Mouse (Mus musculus) midbrain, embryonic 12.5 days (tissue): Measurements from ENCODE around the gene Tent5d. TPM values are rescaled to one million over a fixed set of nuclear protein-coding genes. Genes with fewer than 3 reads are reported as not detected.

ENCODE experiments used
- ATAC-seq: fragments of 200-750 bp; cut with Nextera tagmentation; 2 replicates; pipeline ENCODE4 v1.8.0; 2017; ENCODE audit warnings: low read depth, moderate TSS enrichment, moderate library complexity; ENCODE audit not compliant: low FRiP score
- H3K27ac ChIP-seq: fragments of 300-500 bp; sonication (generic); replicated peaks from 2 replicates; pipeline ENCODE4 v1.5.1; 2016; ENCODE audit warnings: mild to moderate bottlenecking
- H3K27me3 ChIP-seq: fragments of 300-500 bp; sonication (generic); 2 replicates; pipeline ENCODE4 v1.6.1; 2016; ENCODE audit warnings: mild to moderate bottlenecking
- H3K36me3 ChIP-seq: fragments of 300-500 bp; sonication (generic); 2 replicates; pipeline ENCODE4 v1.6.1; 2016
- H3K4me1 ChIP-seq: fragments of 300-500 bp; sonication (generic); 2 replicates; pipeline ENCODE4 v1.6.1; 2016
- H3K4me2 ChIP-seq: fragments of 300-500 bp; sonication (generic); replicated peaks from 2 replicates; pipeline ENCODE4 v1.6.1; 2016; ENCODE audit warnings: mild to moderate bottlenecking, moderate library complexity
- H3K4me3 ChIP-seq: fragments of 300-500 bp; sonication (generic); 2 replicates; pipeline ENCODE4 v1.5.1; 2016; ENCODE audit warnings: mild to moderate bottlenecking
- H3K9ac ChIP-seq: fragments of 300-500 bp; sonication (generic); replicated peaks from 2 replicates; pipeline ENCODE4 v1.6.1; 2016; ENCODE audit warnings: mild to moderate bottlenecking, moderate library complexity
- H3K9me3 ChIP-seq: fragments of 300-500 bp; sonication (generic); 2 replicates; pipeline ENCODE4 v1.6.1; 2016; ENCODE audit warnings: mild to moderate bottlenecking
- WGBS: fragments of 180-500 bp; shearing (Covaris S2); methylation state at CpG from one replicate; pipeline ENCODE4 v1.1.7; 2016; 5-methylcytosine and 5-hydroxymethylcytosine counted together
- polyA plus RNA-seq: library from polyadenylated mRNA; unstranded; fragments of >200 nt; fragmentation: Nextera tagmentation; extraction: Ambion mirVana; gene quantifications from 2 replicates; pipeline ENCODE4 v1.2.1, GENCODE M21; 2016

The Tent5d gene
- polyA plus RNA-seq = 0.20 TPM in 1 of 2 replicates, not detected in the other

DNA sequence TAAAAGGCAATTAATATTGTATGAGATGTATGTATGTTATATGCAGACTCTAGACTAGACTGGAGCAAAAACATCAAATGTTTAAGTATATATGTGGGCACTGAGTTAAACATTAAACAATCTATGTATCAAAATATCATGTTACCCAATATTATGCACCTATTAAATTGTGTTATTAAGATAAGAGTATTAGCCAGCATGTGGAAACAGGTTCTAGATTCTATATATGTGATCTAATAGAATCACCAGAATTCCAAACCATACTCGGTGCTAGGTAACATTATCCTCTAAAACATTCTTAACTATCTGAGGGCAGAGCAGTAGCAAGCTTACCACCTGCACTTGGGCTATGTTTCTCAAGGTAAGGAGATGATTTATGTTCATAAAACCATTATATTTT, at the start of gene Tent5d:
Gene Tent5d, plus strand, starts transcription at position 301 of the 400 bp plus-strand sequence.
- Histone ChIP-seq H3K9ac (no peak within 1 kb of the TSS), H3K27ac (no peak within 1 kb of the TSS), H3K36me3 (no peaks in the 10 kb centered on the region), H3K4me1 (no peaks in the 10 kb centered on the region), H3K27me3 (no peaks in the 10 kb centered on the region), H3K9me3 (no peaks in the 10 kb centered on the region), H3K4me3 (no peak within 1 kb of the TSS), H3K4me2 (no peak within 1 kb of the TSS)
- 92% methylated on average over 1 of the region's 1 CpGs for WGBS
- no peak for ATAC-seq

- Histone ChIP-seq H3K4me2 (no peak overlapping the region), H3K4me1 (no peaks in the 10 kb centered on the region), H3K27ac (no peak overlapping the region), H3K9me3 (no peaks in the 10 kb centered on the region), H3K4me3 (no peak overlapping the region), H3K27me3 (no peaks in the 10 kb centered on the region), H3K9ac (no peak overlapping the region), H3K36me3 (no peaks in the 10 kb centered on the region)
- no peak for ATAC-seq
- 29% methylated on average over 3 of the region's 3 CpGs for WGBS
Observed at GRCm38 (mm10) chrX:107767896-107768295, 24.5 kb upstream of the Tent5d start.

GRCm38 (mm10) chrX:107790136-107790535, 2.3 kb upstream of the Tent5d start:
- Histone ChIP-seq H3K4me2 (no peak overlapping the region), H3K27me3 (no peaks in the 10 kb centered on the region), H3K27ac (no peak overlapping the region), H3K9ac (no peak overlapping the region), H3K36me3 (no peaks in the 10 kb centered on the region), H3K4me3 (no peak overlapping the region), H3K9me3 (no peaks in the 10 kb centered on the region), H3K4me1 (no peaks in the 10 kb centered on the region)
- ATAC-seq = no peak
- WGBS = 100% methylated on average over 1 of the region's 1 CpGs

DNA sequence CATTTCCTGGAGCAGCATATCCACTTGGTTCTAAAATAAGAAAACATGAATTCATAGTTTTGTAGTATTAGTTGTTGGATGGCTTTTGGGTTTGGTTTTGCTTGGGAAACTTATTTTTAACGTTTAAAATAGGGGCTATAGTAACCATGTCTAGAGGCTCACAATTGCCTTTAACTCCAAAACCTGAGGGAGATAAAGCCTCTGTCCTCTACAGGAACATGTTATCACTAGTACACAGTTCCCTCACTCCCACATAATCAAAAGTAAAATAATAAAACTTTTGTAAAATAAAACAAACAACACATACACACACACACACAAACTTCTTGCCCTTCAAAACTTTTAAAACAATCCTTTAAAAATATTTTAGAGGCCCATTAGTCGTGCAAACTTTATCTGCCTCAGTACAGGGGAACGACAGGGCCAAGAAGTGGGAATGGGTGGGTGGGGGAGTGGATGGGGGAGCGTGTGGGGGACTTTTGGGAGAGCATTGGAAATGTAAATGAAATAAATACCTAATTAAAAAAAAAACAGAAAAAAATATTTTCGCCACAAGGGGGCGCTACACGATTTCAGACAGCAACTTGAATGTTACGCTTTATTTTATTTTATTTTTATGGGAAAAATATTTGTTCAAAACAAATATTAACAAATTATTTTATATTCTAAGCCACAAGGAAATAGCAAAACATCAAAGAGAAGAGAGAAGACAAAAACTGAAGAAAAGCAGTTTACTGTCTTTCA, 1.5 kb upstream of the Tent5d start:
- no peak for ATAC-seq
- no peaks in the 10 kb centered on the region for H3K9me3 ChIP-seq
- H3K4me3 ChIP-seq = no peak overlapping the region
- no peaks in the 10 kb centered on the region for H3K27me3 ChIP-seq
- H3K9ac ChIP-seq = no peak overlapping the region
- H3K4me2 ChIP-seq = no peak overlapping the region
- H3K36me3 ChIP-seq = no peaks in the 10 kb centered on the region
- no peak overlapping the region for H3K27ac ChIP-seq
- no peaks in the 10 kb centered on the region for H3K4me1 ChIP-seq
- WGBS = 24% methylated on average over 8 of the region's 8 CpGs

GRCm38 (mm10) chrX:107795785-107796184, 3.4 kb downstream of the Tent5d start:
- Histone ChIP-seq H3K9ac (no peak overlapping the region), H3K36me3 (no peaks in the 10 kb centered on the region), H3K27ac (no peak overlapping the region), H3K4me1 (no peaks in the 10 kb centered on the region), H3K4me2 (no peak overlapping the region), H3K4me3 (no peak overlapping the region), H3K9me3 (no peaks in the 10 kb centered on the region), H3K27me3 (no peaks in the 10 kb centered on the region)
- WGBS = 72% methylated on average over 1 of the region's 1 CpGs
- no peak for ATAC-seq

- Histone ChIP-seq H3K27me3 (no peaks in the 10 kb centered on the region), H3K27ac (no peak overlapping the region), H3K4me1 (no peaks in the 10 kb centered on the region), H3K9me3 (no peaks in the 10 kb centered on the region), H3K9ac (no peak overlapping the region), H3K4me2 (no peak overlapping the region), H3K36me3 (no peaks in the 10 kb centered on the region), H3K4me3 (no peak overlapping the region)
- no peak for ATAC-seq
- WGBS = 95% methylated on average over 2 of the region's 2 CpGs
Observed at GRCm38 (mm10) chrX:107796919-107797318, 4.5 kb downstream of the Tent5d start.

DNA sequence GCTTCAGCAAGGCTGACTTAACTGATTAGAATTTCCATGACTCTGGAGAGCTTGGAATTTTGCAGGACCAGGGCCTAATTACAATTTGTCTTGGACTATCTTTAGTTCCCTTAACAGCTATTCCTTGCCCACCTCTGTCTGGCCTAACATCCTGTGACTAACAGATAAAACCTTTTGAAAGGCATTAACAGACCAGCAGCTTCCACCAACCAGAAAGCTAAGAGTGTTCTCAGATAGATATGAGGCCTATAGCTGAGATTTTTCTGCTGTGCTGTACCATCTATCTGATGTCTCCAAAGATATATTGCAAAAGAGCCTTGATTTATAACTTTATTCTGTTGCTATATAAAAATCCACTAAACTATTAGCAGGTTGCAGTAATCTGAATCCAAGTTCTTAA, 19.7 kb downstream of the Tent5d start:
- Histone ChIP-seq H3K9ac (no peak overlapping the region), H3K9me3 (no peaks in the 10 kb centered on the region), H3K4me1 (no peaks in the 10 kb centered on the region), H3K27me3 (no peaks in the 10 kb centered on the region), H3K4me2 (no peak overlapping the region), H3K4me3 (no peak overlapping the region), H3K36me3 (no peaks in the 10 kb centered on the region), H3K27ac (no peak overlapping the region)
- no peak for ATAC-seq

DNA sequence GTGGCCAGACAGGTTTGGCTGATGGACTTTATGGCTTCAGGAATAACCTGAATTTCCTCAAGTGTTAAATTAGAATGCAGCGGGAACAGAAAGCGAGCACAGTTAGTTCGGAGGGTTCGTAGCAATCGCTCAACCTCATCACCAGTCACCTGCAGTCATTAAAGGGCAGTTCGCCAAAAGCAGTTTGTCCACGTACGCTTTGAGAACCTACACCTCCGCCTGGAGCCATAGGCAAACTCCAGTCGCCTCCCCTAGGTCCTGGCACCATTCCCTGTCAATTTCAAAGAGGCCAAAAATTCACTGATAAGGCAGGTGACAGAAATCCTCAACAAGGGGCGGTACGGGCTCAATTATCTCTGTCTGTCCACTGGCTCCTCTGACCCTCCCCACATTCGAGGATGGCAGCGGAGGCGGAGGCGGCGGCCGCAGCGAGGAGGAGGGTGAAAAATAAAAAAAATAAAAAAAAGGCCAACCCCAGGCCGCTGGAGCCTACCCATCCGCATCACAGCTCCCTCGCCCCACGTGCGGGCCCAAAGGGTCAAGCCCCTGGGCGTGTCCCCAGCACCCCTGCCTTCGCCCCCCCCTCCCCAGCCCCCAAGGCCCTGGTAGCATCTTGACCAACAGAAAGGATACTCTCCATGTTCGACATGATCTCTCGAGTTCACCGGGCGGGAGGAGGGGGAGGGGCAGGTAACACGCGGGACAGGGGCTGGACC, 23.3 kb downstream of the Tent5d start:
- no peaks in the 10 kb centered on the region for H3K36me3 ChIP-seq
- no peak for ATAC-seq
- H3K9ac ChIP-seq = peak overlapping the region; percentile 63
- H3K4me1 ChIP-seq = no peaks in the 10 kb centered on the region
- H3K27ac ChIP-seq = no peak overlapping the region
- H3K9me3 ChIP-seq = no peaks in the 10 kb centered on the region
- H3K27me3 ChIP-seq = no peaks in the 10 kb centered on the region
- H3K4me2 ChIP-seq = peak overlapping the region; percentile 53
- WGBS = 30% methylated on average over 32 of the region's 32 CpGs
- peak overlapping the region; percentile 60 for H3K4me3 ChIP-seq

- Histone ChIP-seq H3K36me3 (no peaks in the 10 kb centered on the region), H3K4me3 (peak within 1 kb of the TSS; percentile 60), H3K4me1 (no peaks in the 10 kb centered on the region), H3K9ac (peak within 1 kb of the TSS; percentile 63), H3K27ac (no peak within 1 kb of the TSS), H3K9me3 (no peaks in the 10 kb centered on the region), H3K4me2 (peak within 1 kb of the TSS; percentile 53), H3K27me3 (no peaks in the 10 kb centered on the region)
- 21% methylated on average over 18 of the region's 28 CpGs for whole genome bisulfite sequencing
- ATAC-seq = peak; percentile 99
Observed at GRCm38 (mm10) chrX:107816218-107816554, 23.8 kb downstream of the Tent5d start, which contains the start of gene 2610002M06Rik. TSS of gene 2610002M06Rik (minus strand) at chrX:107816334.

- no peak overlapping the region for H3K27ac ChIP-seq
- no peaks in the 10 kb centered on the region for H3K27me3 ChIP-seq
- no peaks in the 10 kb centered on the region for H3K36me3 ChIP-seq
- H3K4me1 ChIP-seq = no peaks in the 10 kb centered on the region
- no peak for ATAC-seq
- H3K9ac ChIP-seq = no peak overlapping the region
- 89% methylated on average over 6 of the region's 6 CpGs for WGBS
- H3K4me3 ChIP-seq = no peak overlapping the region
- H3K4me2 ChIP-seq = peak overlapping the region; percentile 53
- no peaks in the 10 kb centered on the region for H3K9me3 ChIP-seq
Observed at GRCm38 (mm10) chrX:107816726-107817125, 24.3 kb downstream of the Tent5d start.

- Histone ChIP-seq H3K4me1 (no peaks in the 10 kb centered on the region), H3K4me3 (no peak overlapping the region), H3K9me3 (no peaks in the 10 kb centered on the region), H3K27ac (no peak overlapping the region), H3K9ac (no peak overlapping the region), H3K36me3 (no peaks in the 10 kb centered on the region), H3K27me3 (no peaks in the 10 kb centered on the region), H3K4me2 (no peak overlapping the region)
- 38% methylated on average over 4 of the region's 4 CpGs for WGBS
- no peak for ATAC-seq
Observed at GRCm38 (mm10) chrX:107858165-107858564, 65.8 kb downstream of the Tent5d start.
